Mouse (Mus musculus): ENCODE data around the gene Sspo. TPM values are rescaled to one million over a fixed set of nuclear protein-coding genes. Genes with fewer than 3 reads are reported as not detected.
A peak's percentile ranks its signal among the peaks of the same experiment; 100 is the strongest.

Sspo gene
- polyA plus RNA-seq, 1 experiment from 2014 or later, result 0.58 TPM

- no peak overlapping the region for H3K9ac ChIP-seq (ENCODE audit: low read length)
- H3K27ac ChIP-seq (replicated peaks in 1 of 2; ENCODE audit: control insufficient read depth in 1 of 2, insufficient read depth in 1 of 2, low read depth in 2 of 2, low read length in 2 of 2), result no peak overlapping the region
- 49% methylated on average over 35 of the region's 35 CpGs for WGBS
- peaks cover 58% of the 10 kb centered on the region for H3K36me3 ChIP-seq (ENCODE audit: control insufficient read depth, insufficient read depth, low read length)
- no peak for ATAC-seq (ENCODE audit: insufficient number of reproducible peaks, insufficient read depth, low FRiP score, low read depth)
- H3K9me3 ChIP-seq (ENCODE audit: control insufficient read depth, low read length), result no peaks in the 10 kb centered on the region
- H3K4me3 ChIP-seq (ENCODE audit: control insufficient read depth in 1 of 2, insufficient read depth in 1 of 2, low read depth in 1 of 2, low read length in 2 of 2), result peak overlapping the region; percentile 1 to 23; a peak in 3 of 4 replicates
- H3K27me3 ChIP-seq (ENCODE audit: control insufficient read depth, insufficient read depth, low read length), result peaks cover 21% of the 10 kb centered on the region
- H3K4me1 ChIP-seq (ENCODE audit: control insufficient read depth in 2 of 2, insufficient read depth in 2 of 2, low read length in 2 of 2), result peaks cover 20 to 59% of the 10 kb centered on the region in 2 experiments; a peak in 3 of 4 replicates
- peak overlapping the region; percentile 61 for H3K4me2 ChIP-seq (ENCODE audit: low read length)
Measured at GRCm38 (mm10) chr6:48437679-48438376, 10.2 kb upstream of the Sspo start.

DNA sequence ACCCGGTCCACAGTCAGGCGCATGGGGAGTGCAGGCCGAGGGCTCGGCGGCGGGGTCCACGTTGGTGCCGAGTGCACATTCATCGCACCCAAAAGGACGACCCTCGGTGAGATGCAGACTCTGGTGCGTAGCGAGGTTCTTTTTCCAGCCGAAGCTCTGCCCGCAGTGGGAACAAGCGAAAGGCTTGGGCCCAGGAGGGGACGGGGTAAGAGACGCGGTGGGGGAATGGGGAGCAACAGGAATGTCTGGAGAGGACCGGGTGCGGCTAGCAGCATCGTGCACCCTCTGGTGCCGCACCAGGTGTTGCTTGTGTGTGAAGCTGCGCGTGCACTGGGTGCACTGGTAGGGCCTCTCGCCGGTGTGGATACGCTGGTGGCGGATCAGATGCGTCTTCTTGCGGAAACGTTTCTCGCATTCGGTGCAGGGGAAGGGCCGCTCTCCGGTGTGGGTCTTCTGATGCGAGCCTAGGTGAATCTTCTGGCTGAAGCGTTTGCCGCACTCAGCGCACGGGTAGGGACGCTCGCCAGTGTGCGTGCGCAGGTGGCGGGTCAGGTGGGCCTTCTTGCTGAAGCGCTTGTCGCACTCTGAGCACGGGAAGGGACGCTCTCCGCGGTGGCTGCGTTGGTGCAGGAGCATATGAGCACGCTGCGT, 9.4 kb upstream of the Sspo start:
- no peak overlapping the region for H3K27ac ChIP-seq (replicated peaks in 1 of 2; ENCODE audit: control insufficient read depth in 1 of 2, insufficient read depth in 1 of 2, low read depth in 2 of 2, low read length in 2 of 2)
- WGBS, result 31% methylated on average over 55 of the region's 55 CpGs
- no peak overlapping the region for H3K9ac ChIP-seq (ENCODE audit: low read length)
- peaks cover 21% of the 10 kb centered on the region for H3K27me3 ChIP-seq (ENCODE audit: control insufficient read depth, insufficient read depth, low read length)
- ATAC-seq (ENCODE audit: insufficient number of reproducible peaks, insufficient read depth, low FRiP score, low read depth), result no peak
- peak overlapping the region; percentile 10 to 23 for H3K4me3 ChIP-seq (ENCODE audit: control insufficient read depth in 1 of 2, insufficient read depth in 1 of 2, low read depth in 1 of 2, low read length in 2 of 2)
- H3K4me2 ChIP-seq (ENCODE audit: low read length), result peak overlapping the region; percentile 61
- H3K4me1 ChIP-seq (ENCODE audit: control insufficient read depth in 2 of 2, insufficient read depth in 2 of 2, low read length in 2 of 2), result peaks cover 21 to 58% of the 10 kb centered on the region in 2 experiments
- H3K9me3 ChIP-seq (ENCODE audit: control insufficient read depth, low read length), result no peaks in the 10 kb centered on the region
- peaks cover 62% of the 10 kb centered on the region for H3K36me3 ChIP-seq (ENCODE audit: control insufficient read depth, insufficient read depth, low read length)

GRCm38 (mm10) chr6:48439654-48440053, 8.4 kb upstream of the Sspo start:
- Histone ChIP-seq H3K4me3 (ENCODE audit: control insufficient read depth in 1 of 2, insufficient read depth in 1 of 2, low read depth in 1 of 2, low read length in 2 of 2) (no peak overlapping the region), H3K27me3 (ENCODE audit: control insufficient read depth, insufficient read depth, low read length) (peaks cover 21% of the 10 kb centered on the region), H3K27ac (replicated peaks in 1 of 2; ENCODE audit: control insufficient read depth in 1 of 2, insufficient read depth in 1 of 2, low read depth in 2 of 2, low read length in 2 of 2) (no peak overlapping the region), H3K4me1 (ENCODE audit: control insufficient read depth in 2 of 2, insufficient read depth in 2 of 2, low read length in 2 of 2) (peaks cover 23 to 59% of the 10 kb centered on the region in 2 experiments), H3K9ac (ENCODE audit: low read length) (no peak overlapping the region), H3K9me3 (ENCODE audit: control insufficient read depth, low read length) (no peaks in the 10 kb centered on the region), H3K4me2 (ENCODE audit: low read length) (no peak overlapping the region), H3K36me3 (ENCODE audit: control insufficient read depth, insufficient read depth, low read length) (peaks cover 62% of the 10 kb centered on the region)
- no peak for ATAC-seq (ENCODE audit: insufficient number of reproducible peaks, insufficient read depth, low FRiP score, low read depth)

DNA sequence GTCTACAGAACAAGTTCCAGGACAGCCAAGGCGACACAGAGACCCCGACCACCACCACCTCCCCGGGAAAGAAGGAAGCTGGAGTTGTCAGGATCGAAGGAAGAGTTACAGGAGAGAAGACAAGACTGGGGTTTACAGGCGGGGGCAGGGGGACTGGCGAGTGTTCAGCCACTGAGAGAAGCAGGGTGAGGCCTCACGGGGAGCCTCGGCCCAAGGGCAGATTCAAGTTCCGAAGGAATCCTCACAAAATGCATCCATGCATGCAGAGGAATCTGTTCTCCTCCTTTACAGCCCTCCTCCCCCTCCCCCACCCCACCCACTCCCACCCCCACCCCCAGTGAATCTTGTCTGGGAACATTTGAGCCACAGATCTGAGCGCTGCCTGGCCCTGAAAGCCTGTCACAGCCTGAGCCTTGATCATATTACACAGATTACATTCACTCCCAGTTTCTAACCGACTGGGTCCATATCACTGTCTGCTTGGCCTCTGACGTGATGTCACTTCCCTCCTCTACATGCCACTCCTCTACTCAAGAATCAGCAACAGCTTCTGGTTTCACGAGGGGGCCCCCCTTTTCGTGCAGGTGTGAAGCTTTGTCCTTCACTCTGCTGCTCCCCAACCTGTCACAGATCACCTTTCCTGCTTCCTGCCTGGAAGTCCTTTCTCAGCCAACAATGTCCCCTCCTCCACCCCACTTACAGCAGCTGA, 7.6 kb upstream of the Sspo start:
- no peak overlapping the region for H3K4me3 ChIP-seq (ENCODE audit: control insufficient read depth in 1 of 2, insufficient read depth in 1 of 2, low read depth in 1 of 2, low read length in 2 of 2)
- WGBS, result 50% methylated on average over 14 of the region's 14 CpGs
- no peak for ATAC-seq (ENCODE audit: insufficient number of reproducible peaks, insufficient read depth, low FRiP score, low read depth)
- H3K9ac ChIP-seq (ENCODE audit: low read length), result no peak overlapping the region
- no peaks in the 10 kb centered on the region for H3K9me3 ChIP-seq (ENCODE audit: control insufficient read depth, low read length)
- peaks cover 62% of the 10 kb centered on the region for H3K36me3 ChIP-seq (ENCODE audit: control insufficient read depth, insufficient read depth, low read length)
- peaks cover 21% of the 10 kb centered on the region for H3K27me3 ChIP-seq (ENCODE audit: control insufficient read depth, insufficient read depth, low read length)
- no peak overlapping the region for H3K4me2 ChIP-seq (ENCODE audit: low read length)
- H3K27ac ChIP-seq (replicated peaks in 1 of 2; ENCODE audit: control insufficient read depth in 1 of 2, insufficient read depth in 1 of 2, low read depth in 2 of 2, low read length in 2 of 2), result peak overlapping the region in 1 of 2 experiments; percentile 28; a peak in 1 of 4 replicates
- H3K4me1 ChIP-seq (ENCODE audit: control insufficient read depth in 2 of 2, insufficient read depth in 2 of 2, low read length in 2 of 2), result peaks cover 22 to 55% of the 10 kb centered on the region in 2 experiments

GRCm38 (mm10) chr6:48443592-48444309, 4.3 kb upstream of the Sspo start:
- H3K27me3 ChIP-seq (ENCODE audit: control insufficient read depth, insufficient read depth, low read length), result peaks cover 8% of the 10 kb centered on the region
- H3K4me2 ChIP-seq (ENCODE audit: low read length), result peak overlapping the region; percentile 93
- peaks cover 21 to 38% of the 10 kb centered on the region in 2 experiments for H3K4me1 ChIP-seq (ENCODE audit: control insufficient read depth in 2 of 2, insufficient read depth in 2 of 2, low read length in 2 of 2)
- 2% methylated on average over 19 of the region's 19 CpGs for WGBS
- no peaks in the 10 kb centered on the region for H3K9me3 ChIP-seq (ENCODE audit: control insufficient read depth, low read length)
- peak; percentile 88 for ATAC-seq (ENCODE audit: insufficient number of reproducible peaks, insufficient read depth, low FRiP score, low read depth)
- H3K4me3 ChIP-seq (ENCODE audit: control insufficient read depth in 1 of 2, insufficient read depth in 1 of 2, low read depth in 1 of 2, low read length in 2 of 2), result peak overlapping the region; percentile 51 to 89
- H3K9ac ChIP-seq (ENCODE audit: low read length), result peak overlapping the region; percentile 94
- peak overlapping the region; percentile 87 to 94 for H3K27ac ChIP-seq (replicated peaks in 1 of 2; ENCODE audit: control insufficient read depth in 1 of 2, insufficient read depth in 1 of 2, low read depth in 2 of 2, low read length in 2 of 2)
- H3K36me3 ChIP-seq (ENCODE audit: control insufficient read depth, insufficient read depth, low read length), result peaks cover 42% of the 10 kb centered on the region

DNA sequence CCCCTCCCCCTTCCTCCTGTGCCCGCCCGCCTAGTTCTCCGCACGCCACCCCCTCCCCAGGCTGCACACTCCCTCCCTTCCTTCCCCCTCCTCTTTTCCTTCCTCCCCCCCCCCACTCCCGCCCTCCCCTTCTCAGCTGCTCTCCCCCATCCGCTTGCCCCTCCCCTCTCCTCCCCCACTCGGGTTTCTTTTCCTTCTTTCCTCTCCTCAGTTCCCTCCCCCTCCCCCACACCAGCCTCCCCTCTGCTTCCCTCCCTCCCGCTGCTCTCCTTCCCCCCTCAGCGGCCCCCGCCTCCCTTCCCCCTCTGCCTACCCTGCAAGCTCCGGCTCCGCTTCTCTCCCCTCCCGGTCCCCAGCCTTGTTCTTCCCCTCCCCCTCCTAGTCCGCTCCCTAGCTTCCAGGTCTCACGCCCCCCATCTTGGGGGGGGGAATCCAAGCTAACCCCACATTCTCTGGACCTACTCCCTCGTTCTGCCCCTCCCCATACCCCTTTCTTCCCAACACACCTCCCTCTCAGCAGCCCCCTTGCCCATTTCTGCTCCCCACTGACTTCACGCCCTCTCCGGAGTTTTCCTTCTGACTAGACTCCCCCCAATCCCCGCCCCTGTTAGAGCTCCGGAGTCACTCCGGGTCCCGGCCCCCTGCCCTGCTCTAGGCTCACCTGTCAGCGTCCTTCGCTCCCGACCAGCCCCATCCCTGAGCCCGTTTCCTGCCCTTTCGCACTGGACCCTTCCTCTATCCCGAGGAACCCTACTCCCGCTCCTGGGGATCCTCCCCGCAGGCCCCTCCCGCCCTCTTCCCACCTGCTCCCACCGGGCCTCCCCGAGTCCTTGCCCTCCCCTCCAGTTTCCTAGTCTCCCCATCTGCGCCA, 3.5 kb upstream of the Sspo start:
- peak; percentile 58 for ATAC-seq (ENCODE audit: insufficient number of reproducible peaks, insufficient read depth, low FRiP score, low read depth)
- peaks cover 2% of the 10 kb centered on the region; the same call in 1 of the 2 replicates for H3K27me3 ChIP-seq (ENCODE audit: control insufficient read depth, insufficient read depth, low read length)

More for the DNA sequence above, 3.5 kb upstream of the Sspo start:
- Histone ChIP-seq H3K9me3 (ENCODE audit: control insufficient read depth, low read length) (no peaks in the 10 kb centered on the region), H3K9ac (ENCODE audit: low read length) (peak overlapping the region; percentile 94), H3K4me2 (ENCODE audit: low read length) (peak overlapping the region; percentile 93), H3K36me3 (ENCODE audit: control insufficient read depth, insufficient read depth, low read length) (peaks cover 35% of the 10 kb centered on the region), H3K4me1 (ENCODE audit: control insufficient read depth in 2 of 2, insufficient read depth in 2 of 2, low read length in 2 of 2) (peaks cover 16 to 31% of the 10 kb centered on the region in 2 experiments), H3K27ac (replicated peaks in 1 of 2; ENCODE audit: control insufficient read depth in 1 of 2, insufficient read depth in 1 of 2, low read depth in 2 of 2, low read length in 2 of 2) (peak overlapping the region; percentile 83 to 94), H3K4me3 (ENCODE audit: control insufficient read depth in 1 of 2, insufficient read depth in 1 of 2, low read depth in 1 of 2, low read length in 2 of 2) (peak overlapping the region; percentile 89)
- WGBS, result 1% methylated on average over 31 of the region's 34 CpGs
